Mouse (Mus musculus): ENCODE measurements around the gene Cpd. TPM values are rescaled to one million over a fixed set of nuclear protein-coding genes. Genes with fewer than 3 reads are reported as not detected.
A peak's percentile ranks its signal among the peaks of the same experiment; 100 is the strongest.

Cpd gene
- total and polyA plus RNA-seq, 3 experiments, result 11.2 to 28.5 (median 27.7) TPM

DNA sequence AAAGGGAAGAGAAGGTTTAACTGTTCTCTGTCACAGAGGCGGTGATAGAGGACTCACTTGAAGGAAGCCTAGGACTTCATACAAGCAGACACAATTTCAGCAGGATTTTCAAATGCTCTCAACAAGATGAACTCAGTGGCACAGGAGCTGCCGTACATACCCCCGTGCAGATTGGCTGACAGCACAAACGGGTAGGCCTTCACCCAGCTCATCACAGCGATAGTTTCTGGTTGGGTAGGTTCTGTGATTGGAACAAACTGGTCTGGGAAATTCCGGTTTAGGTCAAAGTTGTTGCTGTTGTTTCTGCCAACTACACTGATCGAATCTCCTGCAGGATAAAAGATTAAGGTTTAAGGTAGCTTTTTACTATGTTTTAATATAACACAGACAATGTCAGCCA lies 38.3 kb downstream of the Cpd start:
- H3K4me2 ChIP-seq (ENCODE audit: insufficient read depth, low read depth, poor library complexity, severe bottlenecking), result peak overlapping the region; percentile 35
- H3K4me3 ChIP-seq (replicated peaks in 1 of 3; ENCODE audit: low read depth in 2 of 3, low read length in 2 of 3, poor library complexity in 1 of 3), result peak overlapping the region; percentile 1 to 47 (median 18)
- H3K36me3 ChIP-seq (replicated peaks in 1 of 2; ENCODE audit: control insufficient read depth in 1 of 2, insufficient read depth in 1 of 2, low read length in 1 of 2), result peaks cover 0 to 23% of the 10 kb centered on the region in 2 experiments
- no peaks in the 10 kb centered on the region for H3K79me2 ChIP-seq (replicated peaks; ENCODE audit: control insufficient read depth, extremely low read depth, insufficient read depth, poor library complexity, severe bottlenecking)
- peak overlapping the region; percentile 9; the same call in 1 of the 2 replicates for H3K27ac ChIP-seq (ENCODE audit: insufficient read depth, low read depth)
- in situ Hi-C loops (cut with MboI; ENCODE audit: low pct_ligation_motif_present, low pct_unique_long_range_greater_than_20kb, low sequenced_read_pairs), result no loop called here
- no peak overlapping the region for H3K9ac ChIP-seq (ENCODE audit: insufficient read depth, low read depth)
- dilution Hi-C loops (cut with MboI; ENCODE audit: extremely low pct_ligation_motif_present, extremely low pct_unique_long_range_greater_than_20kb, low sequenced_read_pairs), result no loop called here
- H3K4me1 ChIP-seq (ENCODE audit: control insufficient read depth in 1 of 2, insufficient read depth in 2 of 2), result peaks cover 25 to 67% of the 10 kb centered on the region in 2 experiments
- DNase-seq (ENCODE audit: extremely low read depth), result peak; percentile 77
- peak; percentile 34; the same call in 1 of the 2 replicates for TF ChIP-seq POLR2A (IDR thresholded peaks at IDR 0.05; ENCODE audit: low read depth, low read length)
- TF ChIP-seq TBP (conservative IDR thresholded peaks at IDR 0.05; ENCODE audit: low read depth, low read length), result 0 out of 2 replicates have a peak, but pooled peaks have one; percentile 62
- TF ChIP-seq JUND (conservative IDR thresholded peaks at IDR 0.05; ENCODE audit: low read depth, low read length), result 0 out of 2 replicates have a peak, but pooled peaks have one; percentile 13
- peak; percentile 39; the same call in 1 of the 2 replicates for TF ChIP-seq BHLHE40 (IDR thresholded peaks at IDR 0.05; ENCODE audit: low read depth, low read length)
- peak; percentile 72 for TF ChIP-seq EP300 (IDR thresholded peaks at IDR 0.05; ENCODE audit: low read length)
- no peak for TF ChIP-seq CHD1 (IDR thresholded peaks at IDR 0.05; ENCODE audit: low read depth, low read length)
- TF ChIP-seq JUN (IDR thresholded peaks at IDR 0.05; ENCODE audit: insufficient read depth, low read depth, low read length), result no peak
- H3K9me3 ChIP-seq (replicated peaks; ENCODE audit: low read length), result no peaks in the 10 kb centered on the region
- no peaks in the 10 kb centered on the region for H3K27me3 ChIP-seq (replicated peaks)

DNA sequence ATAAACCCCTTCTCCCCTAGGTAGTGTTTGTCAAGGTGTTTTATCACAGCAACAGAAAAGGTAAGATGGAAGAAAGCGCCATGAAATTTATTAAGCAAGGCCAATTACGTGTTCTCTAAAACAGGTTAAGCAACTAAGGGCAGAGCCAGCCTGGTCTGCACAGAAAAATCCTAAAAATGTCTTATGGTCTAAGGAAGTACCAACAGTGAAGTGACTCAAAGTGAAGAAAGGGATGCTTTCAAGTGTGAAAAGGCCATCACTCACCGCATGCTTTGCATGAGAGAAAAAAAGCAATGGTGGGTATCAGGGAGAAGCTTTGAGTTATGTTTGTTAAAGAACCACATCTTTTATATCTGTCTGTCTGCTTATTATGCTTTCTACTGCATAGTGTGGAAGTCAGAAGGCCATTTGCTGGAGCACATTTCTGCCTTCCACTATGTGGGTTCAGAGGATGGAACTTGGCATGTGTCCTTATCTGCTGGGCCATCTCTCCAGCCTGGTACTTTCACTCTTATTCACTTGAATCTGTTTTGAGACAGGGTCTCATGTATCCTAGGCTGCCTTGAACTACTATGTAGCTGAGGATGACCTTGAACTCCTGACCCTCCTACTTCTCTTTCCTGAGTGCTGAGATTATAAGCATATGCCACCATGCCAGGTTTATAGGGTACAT lies 39.7 kb downstream of the Cpd start:
- H3K27ac ChIP-seq (ENCODE audit: insufficient read depth, low read depth), result peak overlapping the region; percentile 58
- peak overlapping the region; percentile 83 for H3K4me2 ChIP-seq (ENCODE audit: insufficient read depth, low read depth, poor library complexity, severe bottlenecking)
- peak overlapping the region in 1 of 3 experiments; percentile 47 for H3K4me3 ChIP-seq (replicated peaks in 1 of 3; ENCODE audit: low read depth in 2 of 3, low read length in 2 of 3, poor library complexity in 1 of 3)
- peaks cover 0 to 28% of the 10 kb centered on the region in 2 experiments for H3K36me3 ChIP-seq (replicated peaks in 1 of 2; ENCODE audit: control insufficient read depth in 1 of 2, insufficient read depth in 1 of 2, low read length in 1 of 2)
- H3K4me1 ChIP-seq (ENCODE audit: control insufficient read depth in 1 of 2, insufficient read depth in 2 of 2), result peaks cover 25 to 67% of the 10 kb centered on the region in 2 experiments
- no peaks in the 10 kb centered on the region for H3K79me2 ChIP-seq (replicated peaks; ENCODE audit: control insufficient read depth, extremely low read depth, insufficient read depth, poor library complexity, severe bottlenecking)
- dilution Hi-C loops (cut with MboI; ENCODE audit: extremely low pct_ligation_motif_present, extremely low pct_unique_long_range_greater_than_20kb, low sequenced_read_pairs), result no loop called here
- peak; percentile 94 for DNase-seq (ENCODE audit: extremely low read depth)
- no peaks in the 10 kb centered on the region for H3K9me3 ChIP-seq (replicated peaks; ENCODE audit: low read length)
- no peaks in the 10 kb centered on the region for H3K27me3 ChIP-seq (replicated peaks)
- in situ Hi-C loops (cut with MboI; ENCODE audit: low pct_ligation_motif_present, low pct_unique_long_range_greater_than_20kb, low sequenced_read_pairs), result no loop called here
- no peak overlapping the region for H3K9ac ChIP-seq (ENCODE audit: insufficient read depth, low read depth)
- TF ChIP-seq MAFK (IDR thresholded peaks at IDR 0.05; ENCODE audit: insufficient replicate concordance, low read length), result peak; percentile 91
- TF ChIP-seq TBP (conservative IDR thresholded peaks at IDR 0.05; ENCODE audit: low read depth, low read length), result peak; percentile 69; the same call in 1 of the 2 replicates
- peak; percentile 71; the same call in 1 of the 2 replicates for TF ChIP-seq MAX (IDR thresholded peaks at IDR 0.05; ENCODE audit: low read length)
- peak; percentile 85 for TF ChIP-seq TCF12 (IDR thresholded peaks at IDR 0.05; ENCODE audit: low read depth, low read length)
- no peak; the same call in 1 of the 2 replicates for TF ChIP-seq RAD21 (IDR thresholded peaks at IDR 0.05; ENCODE audit: low read depth, low read length)
- peak; percentile 96 for TF ChIP-seq JUND (conservative IDR thresholded peaks at IDR 0.05; ENCODE audit: low read depth, low read length)
- no peak for TF ChIP-seq KAT2A (IDR thresholded peaks at IDR 0.05; ENCODE audit: insufficient replicate concordance, low read length)
- peak; percentile 98 for TF ChIP-seq IRF4 (IDR thresholded peaks at IDR 0.05; ENCODE audit: low read depth, low read length)
- no peak for TF ChIP-seq GABPA (IDR thresholded peaks at IDR 0.05; ENCODE audit: insufficient replicate concordance, low read depth, low read length)
- peak; percentile 83; the same call in 1 of the 2 replicates for TF ChIP-seq SIN3A (IDR thresholded peaks at IDR 0.05; ENCODE audit: low read length)
- no peak for TF ChIP-seq USF1 (IDR thresholded peaks at IDR 0.05; ENCODE audit: low read depth, low read length)
- no peak for TF ChIP-seq E2F4 (IDR thresholded peaks at IDR 0.05; ENCODE audit: insufficient replicate concordance, low read depth, low read length)
- TF ChIP-seq MYC (IDR thresholded peaks at IDR 0.05; ENCODE audit: low read depth, low read length), result peak; percentile 84
- peak; percentile 96 for TF ChIP-seq ZNF384 (IDR thresholded peaks at IDR 0.05; ENCODE audit: low read depth, low read length)
- peak; percentile 53 for TF ChIP-seq ELF1 (IDR thresholded peaks at IDR 0.05; ENCODE audit: low read depth, low read length)
- TF ChIP-seq ETS1 (conservative IDR thresholded peaks at IDR 0.05; ENCODE audit: low read depth, low read length), result peak; percentile 95
- TF ChIP-seq CHD2 (IDR thresholded peaks at IDR 0.05; ENCODE audit: low read length), result peak; percentile 78
- TF ChIP-seq RCOR1 (conservative IDR thresholded peaks at IDR 0.05; ENCODE audit: low read depth, low read length), result peak; percentile 87
- no peak for TF ChIP-seq ZMIZ1 (IDR thresholded peaks at IDR 0.05; ENCODE audit: low read depth, low read length)
- peak; percentile 93 for TF ChIP-seq JUN (IDR thresholded peaks at IDR 0.05; ENCODE audit: insufficient read depth, low read depth, low read length)
- no peak; the same call in 1 of the 2 replicates for TF ChIP-seq MAZ (IDR thresholded peaks at IDR 0.05; ENCODE audit: low read depth, low read length)
- TF ChIP-seq PAX5 (IDR thresholded peaks at IDR 0.05; ENCODE audit: low read length), result no peak
- TF ChIP-seq MEF2A (IDR thresholded peaks at IDR 0.05; ENCODE audit: borderline replicate concordance, low read depth, low read length), result peak; percentile 90
- TF ChIP-seq POLR2AphosphoS2 (IDR thresholded peaks at IDR 0.05; ENCODE audit: low read depth, low read length), result no peak
- TF ChIP-seq HCFC1 (IDR thresholded peaks at IDR 0.05; ENCODE audit: low read depth, low read length), result 0 out of 2 replicates have a peak, but pooled peaks have one; percentile 12
- 0 out of 2 replicates have a peak, but pooled peaks have one; percentile 50 for TF ChIP-seq UBTF (IDR thresholded peaks at IDR 0.05; ENCODE audit: low read depth, low read length)

Data from CH12.LX (cell line).